14 mouse cellular contexts compared by ENCODE assay signal in the genomic region with DNA sequence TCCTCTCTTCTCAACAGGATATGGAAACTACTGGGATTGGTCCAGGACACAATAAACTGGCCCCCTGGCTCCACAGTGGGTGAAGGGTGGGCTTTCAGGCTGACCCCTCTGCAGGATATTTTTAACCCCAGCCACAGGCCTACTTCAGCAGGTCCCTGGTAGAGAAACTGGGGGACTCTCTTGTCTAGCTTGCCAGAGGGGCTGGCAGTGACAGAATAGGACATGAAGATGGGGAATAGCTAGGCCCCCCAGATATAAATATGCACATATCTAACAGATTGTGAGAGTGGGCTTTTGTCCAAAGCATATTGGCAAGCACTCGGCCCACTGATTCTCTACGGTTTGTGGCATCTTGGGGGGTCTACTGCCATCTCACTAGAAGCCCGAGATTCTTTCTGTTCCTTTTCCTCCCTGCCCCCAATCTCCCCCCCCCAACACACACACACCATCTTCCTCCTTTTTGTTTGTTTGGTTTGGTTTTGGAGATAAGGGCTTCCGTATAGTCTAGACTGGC.
"Had no signal": no experiment of that assay in that cellular context is flagged by ENCODE, and none has a peak within 500 bp of the region (broad histone marks: within the 10 kb centered on the region; RNA-seq: fewer than 3 reads in every experiment).

No protein-coding gene starts in this region.

- H3K4me1 ChIP-seq: stomach, embryonic 15.5 days had no signal

- H3K9ac ChIP-seq: liver, embryonic 13.5 days; lung, embryonic 15.5 days; stomach, embryonic 15.5 days had no signal

- H3K36me3 ChIP-seq: liver, embryonic 13.5 days; lung, embryonic 15.5 days; stomach, embryonic 15.5 days had no signal

- DNase-seq: kidney, adult 2 months; kidney, postnatal 25 days; layer of hippocampus, postnatal 36 days; midbrain, embryonic 14.5 days; right cerebral cortex, adult 18-20 months; right cerebral cortex, postnatal 25 days; spleen, adult 18-20 months; thymus, postnatal 25 days had no signal

- H3K4me2 ChIP-seq: liver, embryonic 13.5 days; lung, embryonic 15.5 days; stomach, embryonic 15.5 days had no signal

- H3K27ac ChIP-seq: kidney, postnatal 0 days; left cerebral cortex, adult 2 months; liver, embryonic 13.5 days; lung, embryonic 15.5 days; macrophage; stomach, embryonic 15.5 days had no signal

- H3K9me3 ChIP-seq: liver, embryonic 13.5 days; lung, embryonic 15.5 days; stomach, embryonic 15.5 days had no signal

- H3K4me3 ChIP-seq: left cerebral cortex, adult 2 months; liver, embryonic 13.5 days; lung, embryonic 15.5 days; stomach, embryonic 15.5 days had no signal
